Mouse (Mus musculus): ENCODE measurements around the gene Rfx2. TPM values are rescaled to one million over a fixed set of nuclear protein-coding genes. Genes with fewer than 3 reads are reported as not detected.

Gene Rfx2
- polyA plus RNA-seq, 1 experiment from 2014 or later: 12.6 TPM

- Histone ChIP-seq H3K27ac (ENCODE audit: low read length) (peak within 1 kb of the TSS; percentile 50), H3K4me1 (ENCODE audit: control insufficient read depth, low read depth, low read length) (peaks cover 39% of the 10 kb centered on the region), H3K27me3 (ENCODE audit: control insufficient read depth, insufficient read depth, low read depth, low read length) (peaks cover 49% of the 10 kb centered on the region), H3K36me3 (ENCODE audit: control insufficient read depth, insufficient read depth) (no peaks in the 10 kb centered on the region), H3K9ac (ENCODE audit: low read depth, low read length) (peak within 1 kb of the TSS; percentile 60), H3K4me3 (ENCODE audit: low read depth, low read length) (peak within 1 kb of the TSS; percentile 58), H3K4me2 (ENCODE audit: low read depth, low read length) (peak within 1 kb of the TSS; percentile 95), H3K9me3 (replicated peaks; ENCODE audit: control insufficient read depth, low read length) (no peaks in the 10 kb centered on the region; the same call in 1 of the 2 replicates)
- ATAC-seq (ENCODE audit: low read depth): peak; percentile 63
- WGBS (ENCODE audit: insufficient replicate concordance): under 1% methylated on average over 48 of the region's 48 CpGs
These were observed 73.2 kb downstream of the Rfx2 start, which contains the start of gene Nrtn for GRCm38 (mm10) chr17:56757416-56758123. TSS of gene Nrtn (minus strand) at chr17:56757530.

DNA sequence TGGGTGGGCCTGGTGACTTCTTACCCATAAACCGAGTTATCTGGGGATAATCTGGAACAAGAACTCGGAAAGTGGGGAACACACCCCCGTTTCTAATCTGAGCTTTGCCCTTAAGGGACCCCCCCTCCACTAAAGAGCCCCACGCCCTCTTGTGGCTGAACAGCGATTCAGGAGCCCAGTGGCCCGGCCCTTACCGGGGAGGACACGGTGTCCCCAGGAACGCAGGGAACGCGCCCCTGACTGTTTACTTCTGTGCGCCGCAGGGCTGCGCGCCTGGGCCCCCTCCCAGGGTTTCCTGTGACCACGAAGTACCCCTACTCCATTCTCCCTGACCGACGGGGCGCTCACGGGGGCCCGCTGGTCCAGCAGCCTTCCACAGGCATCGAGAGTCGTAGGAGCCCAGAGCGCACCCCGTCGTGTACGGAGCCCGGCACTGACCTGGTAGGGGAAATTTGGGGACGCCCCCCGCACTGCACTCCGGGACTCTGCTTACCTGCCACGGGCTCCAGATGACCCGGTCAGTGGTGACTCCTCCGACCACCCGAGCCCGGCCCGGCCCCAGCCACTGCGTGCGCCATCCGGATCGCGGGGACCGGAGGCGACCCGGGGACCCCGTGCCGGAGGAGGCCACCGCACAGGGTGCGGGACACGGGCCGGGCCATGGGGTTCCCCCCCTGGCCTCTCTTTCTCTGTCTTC is 74.0 kb downstream of the Rfx2 start:
- H3K9me3 ChIP-seq (replicated peaks; ENCODE audit: control insufficient read depth, low read length): no peaks in the 10 kb centered on the region; the same call in 1 of the 2 replicates
- WGBS (ENCODE audit: insufficient replicate concordance): 1% methylated on average over 51 of the region's 51 CpGs
- peaks cover 33% of the 10 kb centered on the region for H3K4me1 ChIP-seq (ENCODE audit: control insufficient read depth, low read depth, low read length)
- no peak overlapping the region for H3K27ac ChIP-seq (ENCODE audit: low read length)
- H3K4me3 ChIP-seq (ENCODE audit: low read depth, low read length): peak overlapping the region; percentile 58
- peaks cover 56% of the 10 kb centered on the region for H3K27me3 ChIP-seq (ENCODE audit: control insufficient read depth, insufficient read depth, low read depth, low read length)
- no peak for ATAC-seq (ENCODE audit: low read depth)
- peak overlapping the region; percentile 95 for H3K4me2 ChIP-seq (ENCODE audit: low read depth, low read length)
- H3K36me3 ChIP-seq (ENCODE audit: control insufficient read depth, insufficient read depth): no peaks in the 10 kb centered on the region
- peak overlapping the region; percentile 60 for H3K9ac ChIP-seq (ENCODE audit: low read depth, low read length)

- peaks cover 77% of the 10 kb centered on the region for H3K27me3 ChIP-seq (ENCODE audit: control insufficient read depth, insufficient read depth, low read depth, low read length)
These were observed 76.3 kb downstream of the Rfx2 start for GRCm38 (mm10) chr17:56754271-56755185.

GRCm38 (mm10) chr17:56753452-56753851 is 77.4 kb downstream of the Rfx2 start:
- Histone ChIP-seq H3K27me3 (ENCODE audit: control insufficient read depth, insufficient read depth, low read depth, low read length) (peaks cover 75% of the 10 kb centered on the region), H3K9ac (ENCODE audit: low read depth, low read length) (no peak overlapping the region), H3K36me3 (ENCODE audit: control insufficient read depth, insufficient read depth) (no peaks in the 10 kb centered on the region), H3K9me3 (replicated peaks; ENCODE audit: control insufficient read depth, low read length) (no peaks in the 10 kb centered on the region; the same call in 1 of the 2 replicates), H3K4me3 (ENCODE audit: low read depth, low read length) (no peak overlapping the region), H3K4me2 (ENCODE audit: low read depth, low read length) (no peak overlapping the region), H3K4me1 (ENCODE audit: control insufficient read depth, low read depth, low read length) (peaks cover 25% of the 10 kb centered on the region), H3K27ac (ENCODE audit: low read length) (no peak overlapping the region)
- 40% methylated on average over 15 of the region's 15 CpGs for WGBS (ENCODE audit: insufficient replicate concordance)
- ATAC-seq (ENCODE audit: low read depth): no peak

More at GRCm38 (mm10) chr17:56754271-56755185, 76.3 kb downstream of the Rfx2 start:
- Histone ChIP-seq H3K36me3 (ENCODE audit: control insufficient read depth, insufficient read depth) (no peaks in the 10 kb centered on the region), H3K4me2 (ENCODE audit: low read depth, low read length) (peak overlapping the region; percentile 17; the same call in 1 of the 2 replicates), H3K9ac (ENCODE audit: low read depth, low read length) (no peak overlapping the region), H3K27ac (ENCODE audit: low read length) (no peak overlapping the region), H3K4me3 (ENCODE audit: low read depth, low read length) (peak overlapping the region; percentile 6; the same call in 1 of the 2 replicates), H3K4me1 (ENCODE audit: control insufficient read depth, low read depth, low read length) (peaks cover 27% of the 10 kb centered on the region), H3K9me3 (replicated peaks; ENCODE audit: control insufficient read depth, low read length) (no peaks in the 10 kb centered on the region; the same call in 1 of the 2 replicates)
- no peak for ATAC-seq (ENCODE audit: low read depth)
- 10% methylated on average over 36 of the region's 36 CpGs for WGBS (ENCODE audit: insufficient replicate concordance)

- Histone ChIP-seq H3K9ac (ENCODE audit: low read depth, low read length) (no peak overlapping the region), H3K4me2 (ENCODE audit: low read depth, low read length) (peak overlapping the region; percentile 53), H3K9me3 (replicated peaks; ENCODE audit: control insufficient read depth, low read length) (no peaks in the 10 kb centered on the region), H3K4me1 (ENCODE audit: control insufficient read depth, low read depth, low read length) (peaks cover 7% of the 10 kb centered on the region), H3K27ac (ENCODE audit: low read length) (no peak overlapping the region), H3K36me3 (ENCODE audit: control insufficient read depth, insufficient read depth) (no peaks in the 10 kb centered on the region), H3K27me3 (ENCODE audit: control insufficient read depth, insufficient read depth, low read depth, low read length) (peaks cover 67% of the 10 kb centered on the region), H3K4me3 (ENCODE audit: low read depth, low read length) (peak overlapping the region; percentile 41)
- ATAC-seq (ENCODE audit: low read depth): peak; percentile 68
- 23% methylated on average over 67 of the region's 71 CpGs for WGBS (ENCODE audit: insufficient replicate concordance)
These were observed 79.3 kb downstream of the Rfx2 start for GRCm38 (mm10) chr17:56751404-56752072.

DNA sequence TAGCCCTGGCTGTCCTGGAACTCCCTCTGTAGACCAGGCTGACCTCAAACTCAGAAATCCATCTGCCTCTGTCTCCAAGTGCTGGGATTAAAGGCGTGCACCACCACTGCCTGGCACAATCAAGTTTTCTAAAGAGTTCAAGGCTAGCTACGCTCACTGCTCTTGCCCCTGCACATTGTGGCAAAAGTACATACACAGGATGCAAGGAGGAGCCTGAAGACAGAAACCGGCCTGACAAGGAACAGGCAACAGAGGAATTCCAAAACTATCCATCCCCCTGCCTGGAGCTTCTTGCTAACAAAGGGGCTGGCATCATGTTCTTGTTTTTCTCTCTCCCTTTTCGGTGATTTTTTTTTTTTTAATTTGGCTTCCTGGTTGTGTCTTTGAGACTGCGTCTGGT is 86.6 kb downstream of the Rfx2 start:
- Histone ChIP-seq H3K4me3 (ENCODE audit: low read depth, low read length) (no peak overlapping the region), H3K4me1 (ENCODE audit: control insufficient read depth, low read depth, low read length) (no peaks in the 10 kb centered on the region), H3K9me3 (replicated peaks; ENCODE audit: control insufficient read depth, low read length) (no peaks in the 10 kb centered on the region), H3K9ac (ENCODE audit: low read depth, low read length) (no peak overlapping the region), H3K27ac (ENCODE audit: low read length) (no peak overlapping the region), H3K36me3 (ENCODE audit: control insufficient read depth, insufficient read depth) (no peaks in the 10 kb centered on the region), H3K27me3 (ENCODE audit: control insufficient read depth, insufficient read depth, low read depth, low read length) (no peaks in the 10 kb centered on the region; the same call in none of the 2 replicates), H3K4me2 (ENCODE audit: low read depth, low read length) (no peak overlapping the region)
- 40% methylated on average over 5 of the region's 5 CpGs for WGBS (ENCODE audit: insufficient replicate concordance)
- ATAC-seq (ENCODE audit: low read depth): no peak

DNA sequence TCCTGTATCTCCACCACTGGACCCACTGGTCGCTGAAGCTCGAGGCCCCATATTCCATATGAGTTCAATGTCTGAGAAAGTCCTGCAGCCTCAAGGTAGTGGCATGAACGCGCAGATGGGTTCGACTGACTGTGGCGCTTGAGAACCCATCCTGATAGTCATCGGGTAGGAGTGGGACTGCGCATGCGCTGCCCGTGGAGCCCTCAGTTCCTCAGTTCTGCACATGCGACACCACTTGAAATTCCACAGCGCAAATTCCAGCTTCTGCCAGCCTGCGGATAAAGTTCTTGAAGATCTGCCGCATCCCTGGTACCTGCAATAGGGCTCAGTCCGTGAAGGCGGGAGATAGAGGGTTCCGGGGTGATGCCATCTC is 90.0 kb downstream of the Rfx2 start:
- Histone ChIP-seq H3K27ac (ENCODE audit: low read length) (no peak overlapping the region), H3K4me3 (ENCODE audit: low read depth, low read length) (no peak overlapping the region), H3K4me2 (ENCODE audit: low read depth, low read length) (no peak overlapping the region), H3K9me3 (replicated peaks; ENCODE audit: control insufficient read depth, low read length) (no peaks in the 10 kb centered on the region), H3K36me3 (ENCODE audit: control insufficient read depth, insufficient read depth) (no peaks in the 10 kb centered on the region), H3K27me3 (ENCODE audit: control insufficient read depth, insufficient read depth, low read depth, low read length) (no peaks in the 10 kb centered on the region; the same call in 1 of the 2 replicates), H3K9ac (ENCODE audit: low read depth, low read length) (no peak overlapping the region), H3K4me1 (ENCODE audit: control insufficient read depth, low read depth, low read length) (no peaks in the 10 kb centered on the region)
- WGBS (ENCODE audit: insufficient replicate concordance): 68% methylated on average over 17 of the region's 17 CpGs
- ATAC-seq (ENCODE audit: low read depth): no peak

DNA sequence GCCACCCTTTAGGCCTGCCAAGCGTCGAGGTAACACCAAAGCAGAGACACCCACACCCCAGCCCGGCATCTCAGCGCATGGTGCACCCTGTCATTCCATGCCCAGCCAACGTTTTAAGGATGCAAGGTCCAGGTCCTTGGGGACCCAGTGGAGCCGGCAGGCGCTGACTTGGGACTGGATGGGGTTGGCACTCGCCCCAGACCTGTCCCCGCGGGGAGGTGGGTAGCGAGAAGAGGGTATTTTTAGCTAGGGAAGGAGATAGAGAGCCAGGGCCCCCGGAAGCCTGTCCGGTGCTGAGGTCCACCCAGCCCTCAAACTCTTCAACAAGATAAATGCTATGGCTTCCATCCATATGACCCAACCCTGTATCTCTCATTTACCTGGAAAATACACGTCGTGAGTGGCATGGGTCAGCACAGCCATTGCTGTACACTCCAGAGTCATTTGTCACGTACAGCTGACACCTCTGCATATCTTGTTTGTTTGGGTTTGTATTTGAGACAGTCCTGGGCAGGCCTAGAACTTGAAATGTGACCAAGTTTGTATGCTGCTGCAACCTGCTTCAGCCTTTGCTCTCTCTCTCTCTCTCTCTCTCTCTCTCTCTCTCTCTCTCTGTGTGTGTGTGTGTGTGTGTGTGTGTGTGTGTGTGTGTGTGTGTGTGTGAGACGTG is 90.6 kb downstream of the Rfx2 start:
- Histone ChIP-seq H3K4me3 (ENCODE audit: low read depth, low read length) (no peak overlapping the region), H3K27me3 (ENCODE audit: control insufficient read depth, insufficient read depth, low read depth, low read length) (no peaks in the 10 kb centered on the region; the same call in 1 of the 2 replicates), H3K4me1 (ENCODE audit: control insufficient read depth, low read depth, low read length) (no peaks in the 10 kb centered on the region), H3K4me2 (ENCODE audit: low read depth, low read length) (no peak overlapping the region), H3K36me3 (ENCODE audit: control insufficient read depth, insufficient read depth) (no peaks in the 10 kb centered on the region), H3K27ac (ENCODE audit: low read length) (no peak overlapping the region), H3K9ac (ENCODE audit: low read depth, low read length) (no peak overlapping the region), H3K9me3 (replicated peaks; ENCODE audit: control insufficient read depth, low read length) (no peaks in the 10 kb centered on the region)
- no peak for ATAC-seq (ENCODE audit: low read depth)
- WGBS (ENCODE audit: insufficient replicate concordance): 67% methylated on average over 17 of the region's 17 CpGs
